Mouse (Mus musculus) CH12.LX (cell line): ENCODE results near the gene Sdr39u1. TPM values are rescaled to one million over a fixed set of nuclear protein-coding genes. Genes with fewer than 3 reads are reported as not detected.

ENCODE experiments used
- DNase-seq: peaks from one replicate; pipeline ENCODE4 v3.0.0-alpha.2; 2013; ENCODE audit errors: extremely low read depth
- H3K27ac ChIP-seq: 2 replicates; pipeline ENCODE4 v1.5.1; 2012; ENCODE audit warnings: low read depth, mild to moderate bottlenecking, control low read depth, moderate library complexity; ENCODE audit not compliant: insufficient read depth
- H3K27me3 ChIP-seq: replicated peaks from 2 replicates; pipeline ENCODE3; 2012; ENCODE audit warnings: inconsistent platforms
- H3K36me3 ChIP-seq, 2 experiments: replicated peaks in 1 of 2; 2 replicates each; pipeline versions ENCODE3 to v1.6.1; 2012; ENCODE audit warnings: inconsistent platforms in 1 of 2, low read length in 1 of 2, mild to moderate bottlenecking in 1 of 2, mixed read lengths in 1 of 2, moderate library complexity in 1 of 2; ENCODE audit not compliant: control insufficient read depth in 1 of 2, insufficient read depth in 1 of 2
- H3K4me1 ChIP-seq, 2 experiments: 2 replicates each; pipeline ENCODE4 v1.6.1; 2012; ENCODE audit warnings: inconsistent platforms in 1 of 2, moderate library complexity in 1 of 2; ENCODE audit not compliant: insufficient read depth in 2 of 2, control insufficient read depth in 1 of 2
- H3K4me2 ChIP-seq: 2 replicates; pipeline ENCODE4 v1.6.1; 2012; ENCODE audit warnings: low read depth, mild to moderate bottlenecking, control low read depth; ENCODE audit not compliant: poor library complexity, insufficient read depth, severe bottlenecking
- H3K4me3 ChIP-seq, 3 experiments: fragments of 150-350 bp in 1 of 3; sonication (generic) in 1 of 3; replicated peaks in 1 of 3; 2 replicates each; pipeline versions ENCODE3 to v1.5.1; 2011 to 2012; ENCODE audit warnings: low read depth in 2 of 3, low read length in 2 of 3, mild to moderate bottlenecking in 2 of 3, moderate library complexity in 2 of 3, control low read depth in 1 of 3, improper control_type of control experiment in 1 of 3, inconsistent platforms in 1 of 3, mixed read lengths in 1 of 3; ENCODE audit not compliant: poor library complexity in 1 of 3
- H3K79me2 ChIP-seq: replicated peaks from 2 replicates; pipeline ENCODE4 v1.6.1; 2012; ENCODE audit warnings: mild to moderate bottlenecking, moderate library complexity; ENCODE audit not compliant: control insufficient read depth, poor library complexity, insufficient read depth, severe bottlenecking; ENCODE audit errors: extremely low read depth
- H3K9ac ChIP-seq: 2 replicates; pipeline ENCODE4 v1.6.1; 2012; ENCODE audit warnings: low read depth, mild to moderate bottlenecking, control low read depth, moderate library complexity; ENCODE audit not compliant: insufficient read depth
- H3K9me3 ChIP-seq: replicated peaks from 2 replicates; pipeline ENCODE3; 2012; ENCODE audit warnings: low read length, inconsistent platforms, mixed read lengths
- BHLHE40 ChIP-seq: IDR thresholded peaks from 2 replicates; pipeline ENCODE4 v1.6.1; 2011; ENCODE audit warnings: mild to moderate bottlenecking, low read depth, low read length, improper control_type of control experiment
- CHD2 ChIP-seq: IDR thresholded peaks from 2 replicates; pipeline ENCODE4 v1.6.1; 2011; ENCODE audit warnings: low read length, improper control_type of control experiment
- CTCF ChIP-seq, 2 experiments: IDR thresholded peaks in 1 of 2; conservative IDR thresholded peaks in 1 of 2; 2 replicates each; pipeline ENCODE4 v1.5.1; 2011 to 2012; ENCODE audit warnings: low read depth in 2 of 2, low read length in 2 of 2, improper control_type of control experiment in 1 of 2, inconsistent platforms in 1 of 2, mild to moderate bottlenecking in 1 of 2, moderate library complexity in 1 of 2
- E2F4 ChIP-seq: IDR thresholded peaks from 2 replicates; pipeline ENCODE4 v1.6.1; 2011; ENCODE audit warnings: low read depth, low read length, improper control_type of control experiment; ENCODE audit not compliant: insufficient replicate concordance
- ELF1 ChIP-seq: IDR thresholded peaks from 2 replicates; pipeline ENCODE4 v1.6.1; 2014; ENCODE audit warnings: low read depth, mild to moderate bottlenecking, inconsistent platforms, low read length, improper control_type of control experiment
- EP300 ChIP-seq: IDR thresholded peaks from 2 replicates; pipeline ENCODE4 v1.6.1; 2011; ENCODE audit warnings: low read length, improper control_type of control experiment
- ETS1 ChIP-seq: conservative IDR thresholded peaks from 2 replicates; pipeline ENCODE4 v1.6.1; 2012; ENCODE audit warnings: low read depth, mild to moderate bottlenecking, inconsistent platforms, low read length, improper control_type of control experiment, moderate library complexity
- GABPA ChIP-seq: IDR thresholded peaks from 2 replicates; pipeline ENCODE4 v1.6.1; 2012; ENCODE audit warnings: low read depth, low read length, improper control_type of control experiment, inconsistent platforms; ENCODE audit not compliant: insufficient replicate concordance
- HCFC1 ChIP-seq: IDR thresholded peaks from 2 replicates; pipeline ENCODE4 v1.6.1; 2012; ENCODE audit warnings: low read depth, mild to moderate bottlenecking, inconsistent platforms, low read length, improper control_type of control experiment
- IRF4 ChIP-seq: IDR thresholded peaks from 2 replicates; pipeline ENCODE4 v1.6.1; 2014; ENCODE audit warnings: low read depth, mild to moderate bottlenecking, inconsistent platforms, low read length, improper control_type of control experiment
- KAT2A ChIP-seq: IDR thresholded peaks from 2 replicates; pipeline ENCODE4 v1.6.1; 2012; ENCODE audit warnings: low read length, improper control_type of control experiment, inconsistent platforms; ENCODE audit not compliant: insufficient replicate concordance
- MAFK ChIP-seq: IDR thresholded peaks from 2 replicates; pipeline ENCODE4 v1.6.1; 2011; ENCODE audit warnings: low read length, improper control_type of control experiment; ENCODE audit not compliant: insufficient replicate concordance
- MAX ChIP-seq: IDR thresholded peaks from 2 replicates; pipeline ENCODE4 v1.6.1; 2011; ENCODE audit warnings: low read length, improper control_type of control experiment
- MAZ ChIP-seq: IDR thresholded peaks from 2 replicates; pipeline ENCODE4 v1.6.1; 2012; ENCODE audit warnings: low read depth, mild to moderate bottlenecking, inconsistent platforms, low read length, improper control_type of control experiment, moderate library complexity
- MEF2A ChIP-seq: IDR thresholded peaks from 2 replicates; pipeline ENCODE4 v1.6.1; 2014; ENCODE audit warnings: low read depth, mild to moderate bottlenecking, inconsistent platforms, low read length, improper control_type of control experiment, borderline replicate concordance
- MXI1 ChIP-seq: IDR thresholded peaks from 2 replicates; pipeline ENCODE4 v1.6.1; 2011; ENCODE audit warnings: mild to moderate bottlenecking, low read depth, low read length, improper control_type of control experiment
- MYC ChIP-seq: IDR thresholded peaks from 2 replicates; pipeline ENCODE4 v1.6.1; 2011; ENCODE audit warnings: low read depth, mild to moderate bottlenecking, improper control_type of control experiment, low read length
- NELFE ChIP-seq: IDR thresholded peaks from 2 replicates; pipeline ENCODE4 v1.6.1; 2011; ENCODE audit warnings: low read depth, low read length, improper control_type of control experiment
- NRF1 ChIP-seq: IDR thresholded peaks from 2 replicates; pipeline ENCODE4 v1.6.1; 2014; ENCODE audit warnings: low read depth, mild to moderate bottlenecking, inconsistent platforms, low read length, improper control_type of control experiment, moderate library complexity
- POLR2A ChIP-seq: IDR thresholded peaks from 2 replicates; pipeline ENCODE4 v1.6.1; 2011; ENCODE audit warnings: low read depth, mild to moderate bottlenecking, improper control_type of control experiment, low read length
- POLR2AphosphoS2 ChIP-seq: IDR thresholded peaks from 2 replicates; pipeline ENCODE4 v1.6.1; 2011; ENCODE audit warnings: low read depth, low read length, improper control_type of control experiment
- RAD21 ChIP-seq: IDR thresholded peaks from 2 replicates; pipeline ENCODE4 v1.6.1; 2011; ENCODE audit warnings: low read depth, mild to moderate bottlenecking, low read length, improper control_type of control experiment, moderate library complexity
- RCOR1 ChIP-seq: conservative IDR thresholded peaks from 2 replicates; pipeline ENCODE4 v1.6.1; 2012; ENCODE audit warnings: low read depth, mild to moderate bottlenecking, inconsistent platforms, low read length, improper control_type of control experiment
- SIN3A ChIP-seq: IDR thresholded peaks from 2 replicates; pipeline ENCODE4 v1.6.1; 2012; ENCODE audit warnings: low read length, improper control_type of control experiment, inconsistent platforms
- TCF12 ChIP-seq: IDR thresholded peaks from 2 replicates; pipeline ENCODE4 v1.6.1; 2014; ENCODE audit warnings: low read depth, mild to moderate bottlenecking, inconsistent platforms, low read length, improper control_type of control experiment
- UBTF ChIP-seq: IDR thresholded peaks from 2 replicates; pipeline ENCODE4 v1.6.1; 2012; ENCODE audit warnings: low read depth, mild to moderate bottlenecking, inconsistent platforms, low read length, improper control_type of control experiment, moderate library complexity
- USF1 ChIP-seq: IDR thresholded peaks from 2 replicates; pipeline ENCODE4 v1.6.1; 2014; ENCODE audit warnings: low read depth, mild to moderate bottlenecking, inconsistent platforms, low read length, improper control_type of control experiment
- USF2 ChIP-seq: conservative IDR thresholded peaks from 2 replicates; pipeline ENCODE4 v1.6.1; 2011; ENCODE audit warnings: low read depth, low read length, improper control_type of control experiment
- ZC3H11A ChIP-seq: IDR thresholded peaks from 2 replicates; pipeline ENCODE4 v1.6.1; 2012; ENCODE audit warnings: low read depth, mild to moderate bottlenecking, inconsistent platforms, low read length, improper control_type of control experiment
- ZKSCAN1 ChIP-seq: IDR thresholded peaks from 2 replicates; pipeline ENCODE4 v1.6.1; 2012; ENCODE audit warnings: low read depth, inconsistent platforms, low read length, improper control_type of control experiment, borderline replicate concordance
- ZMIZ1 ChIP-seq: IDR thresholded peaks from 2 replicates; pipeline ENCODE4 v1.6.1; 2012; ENCODE audit warnings: low read depth, mild to moderate bottlenecking, inconsistent platforms, low read length, improper control_type of control experiment
- ZNF384 ChIP-seq: IDR thresholded peaks from 2 replicates; pipeline ENCODE4 v1.6.1; 2012; ENCODE audit warnings: low read depth, low read length, improper control_type of control experiment, inconsistent platforms
- dilution Hi-C: fragments of 300-500 bp; cut with MboI; formaldehyde crosslinking; loops from 2 replicates; pipeline ENCODE4 v1.14.3; 2020; ENCODE audit warnings: low sequenced_read_pairs; ENCODE audit not compliant: extremely low pct_unique_long_range_greater_than_20kb, extremely low pct_ligation_motif_present
- in situ Hi-C: fragments of 300-500 bp; cut with MboI; formaldehyde crosslinking; loops from 3 replicates; pipeline ENCODE4 v1.14.3; 2019; ENCODE audit warnings: low sequenced_read_pairs, low pct_ligation_motif_present, low pct_unique_long_range_greater_than_20kb, mixed read lengths
- polyA plus RNA-seq: library from polyadenylated mRNA; unstranded; fragments of >175 nt; gene quantifications from 2 replicates; pipeline ENCODE4 v1.2.1, GENCODE M21; 2012; ENCODE audit warnings: low read depth; ENCODE audit not compliant: insufficient read length
- total RNA-seq, 2 experiments: library from RNA; depleted of rRNA; stranded (reverse); fragments of 300-350 nt in 1 of 2; fragments of >200 nt in 1 of 2; gene quantifications; 2 replicates each; pipeline ENCODE4 v1.2.3; 2012 to 2014

Gene Sdr39u1
- total and polyA plus RNA-seq, 3 experiments = 61.4 to 90.8 (median 66.7) TPM

DNA sequence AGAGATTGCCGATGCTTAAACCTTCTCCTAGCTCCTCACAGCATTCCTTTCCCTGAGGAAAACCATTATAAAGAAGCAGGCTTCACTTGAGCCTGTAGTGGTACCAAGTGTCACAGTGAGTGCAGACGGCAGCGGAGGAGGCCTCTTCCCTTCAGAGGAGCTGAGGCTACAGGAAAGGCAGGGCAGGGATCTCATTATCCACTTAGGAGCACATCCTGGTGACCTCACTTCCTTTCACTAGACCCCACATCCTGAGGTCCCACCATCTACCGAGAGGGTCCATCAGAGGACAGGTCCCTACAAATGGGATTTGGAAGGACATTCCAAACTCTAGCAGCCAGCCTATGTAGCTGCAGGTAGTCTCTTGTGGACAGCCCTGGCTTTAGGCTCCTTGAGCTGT is 42.5 kb downstream of the Sdr39u1 start:
- in situ Hi-C loops (no loop called here), dilution Hi-C loops (no loop called here)
- no peak overlapping the region for H3K4me3 ChIP-seq
- no peaks in the 10 kb centered on the region for H3K36me3 ChIP-seq
- TF ChIP-seq EP300 (no peak), IRF4 (no peak), USF1 (no peak), TCF12 (no peak), NRF1 (no peak), ETS1 (no peak), ZMIZ1 (no peak), NELFE (no peak), RCOR1 (no peak), POLR2A (no peak), MXI1 (no peak), USF2 (no peak), UBTF (no peak), HCFC1 (no peak), MAZ (no peak), BHLHE40 (no peak), MAX (no peak), RAD21 (no peak), MYC (no peak), CTCF (conservative IDR thresholded peaks at IDR 0.05 in 1 of 2, IDR thresholded peaks at IDR 0.05 in 1 of 2; ENCODE audit: low read depth in 2 of 2, low read length in 2 of 2) (no peak)
- no peak overlapping the region for H3K27ac ChIP-seq
- no peak overlapping the region for H3K9ac ChIP-seq
- H3K4me2 ChIP-seq = no peak overlapping the region
- H3K9me3 ChIP-seq = no peaks in the 10 kb centered on the region
- no peaks in the 10 kb centered on the region for H3K27me3 ChIP-seq
- peaks cover 9 to 31% of the 10 kb centered on the region in 2 experiments for H3K4me1 ChIP-seq
- DNase-seq = no peak
- no peaks in the 10 kb centered on the region for H3K79me2 ChIP-seq

DNA sequence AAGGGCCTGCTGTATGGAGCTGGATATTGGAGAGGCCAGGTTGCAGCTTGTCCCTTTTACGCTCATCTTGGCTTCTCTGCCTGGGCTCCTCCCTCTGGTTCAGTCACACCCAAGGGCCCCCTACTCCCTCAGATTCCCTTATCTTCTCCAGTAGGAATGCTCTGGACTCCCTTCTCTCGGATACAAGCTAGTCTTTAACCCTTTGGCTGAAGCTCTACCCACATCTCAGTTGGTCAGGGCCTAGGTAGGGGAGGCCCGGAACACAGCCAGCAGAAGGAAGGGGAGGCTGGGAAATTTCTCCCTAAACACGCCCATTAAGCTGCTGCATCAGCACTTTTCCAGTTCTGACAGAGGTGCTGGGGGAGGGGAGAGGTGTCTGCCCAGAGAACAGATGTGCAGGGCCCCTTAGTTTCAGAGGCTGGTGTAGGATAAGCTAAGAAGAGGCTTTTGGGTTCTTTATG is 45.0 kb downstream of the Sdr39u1 start:
- dilution Hi-C loops = no loop called here
- in situ Hi-C loops = no loop called here
- H3K27me3 ChIP-seq = no peaks in the 10 kb centered on the region
- no peaks in the 10 kb centered on the region for H3K9me3 ChIP-seq
- peak; percentile 38 for DNase-seq
- H3K4me2 ChIP-seq = no peak overlapping the region
- no peaks in the 10 kb centered on the region for H3K79me2 ChIP-seq
- H3K36me3 ChIP-seq = no peaks in the 10 kb centered on the region
- no peak overlapping the region for H3K27ac ChIP-seq
- no peak overlapping the region for H3K9ac ChIP-seq
- peaks cover 9 to 31% of the 10 kb centered on the region in 2 experiments for H3K4me1 ChIP-seq
- no peak overlapping the region for H3K4me3 ChIP-seq
- TF ChIP-seq MEF2A (no peak), EP300 (no peak), RAD21 (no peak), GABPA (no peak), ZKSCAN1 (no peak), UBTF (no peak), USF1 (no peak), MAFK (peak; percentile 99), ELF1 (no peak), POLR2AphosphoS2 (no peak), ETS1 (peak; percentile 41), BHLHE40 (no peak), CHD2 (peak; percentile 39; the same call in 1 of the 2 replicates), ZC3H11A (no peak), MYC (no peak), SIN3A (no peak), CTCF (conservative IDR thresholded peaks at IDR 0.05 in 1 of 2, IDR thresholded peaks at IDR 0.05 in 1 of 2; ENCODE audit: low read depth in 2 of 2, low read length in 2 of 2) (no peak), NRF1 (no peak), MAX (no peak), E2F4 (no peak), KAT2A (no peak), USF2 (no peak), ZNF384 (no peak)
